Mouse (Mus musculus) hindbrain, embryonic 16.5 days (tissue): ENCODE measurements around the gene Palm3. TPM values are rescaled to one million over a fixed set of nuclear protein-coding genes. Genes with fewer than 3 reads are reported as not detected.
A peak's percentile ranks its signal among the peaks of the same experiment; 100 is the strongest.

Experiments used
- ATAC-seq: fragments of 200-750 bp; cut with Nextera tagmentation; 2 replicates; pipeline ENCODE4 v1.8.0; 2017; ENCODE audit warnings: moderate TSS enrichment, moderate library complexity
- H3K27ac ChIP-seq: fragments of 300-500 bp; sonication (generic); 2 replicates; pipeline ENCODE4 v1.5.1; 2014; ENCODE audit warnings: low read depth, mild to moderate bottlenecking, control low read depth, low read length, moderate library complexity
- H3K27me3 ChIP-seq: fragments of 300-500 bp; sonication (generic); replicated peaks from 2 replicates; pipeline ENCODE4 v1.6.1; 2014; ENCODE audit warnings: low read length; ENCODE audit not compliant: control insufficient read depth, insufficient read depth
- H3K36me3 ChIP-seq: fragments of 300-500 bp; sonication (generic); 2 replicates; pipeline ENCODE4 v1.6.1; 2014; ENCODE audit warnings: mild to moderate bottlenecking, low read length, moderate library complexity, mixed read lengths; ENCODE audit not compliant: control insufficient read depth, insufficient read depth
- H3K4me1 ChIP-seq: fragments of 300-500 bp; sonication (generic); 2 replicates; pipeline ENCODE4 v1.6.1; 2014; ENCODE audit warnings: low read depth, low read length; ENCODE audit not compliant: control insufficient read depth, insufficient read depth
- H3K4me2 ChIP-seq: fragments of 300-500 bp; sonication (generic); 2 replicates; pipeline ENCODE4 v1.6.1; 2014; ENCODE audit warnings: mild to moderate bottlenecking, low read length, control low read depth, moderate library complexity
- H3K4me3 ChIP-seq: fragments of 300-500 bp; sonication (generic); 2 replicates; pipeline ENCODE4 v1.5.1; 2014; ENCODE audit warnings: mild to moderate bottlenecking, low read length, control low read depth, moderate library complexity
- H3K9ac ChIP-seq: fragments of 300-500 bp; sonication (generic); 2 replicates; pipeline ENCODE4 v1.6.1; 2014; ENCODE audit warnings: low read depth, mild to moderate bottlenecking, control low read depth, low read length, moderate library complexity
- H3K9me3 ChIP-seq: fragments of 300-500 bp; sonication (generic); 2 replicates; pipeline ENCODE4 v1.6.1; 2014; ENCODE audit warnings: mild to moderate bottlenecking, low read length, moderate library complexity; ENCODE audit not compliant: control insufficient read depth
- WGBS: fragments of 180-500 bp; shearing (Covaris S2); extraction: QIAGEN DNeasy Blood & Tissue Kit; methylation state at CpG from one replicate; pipeline ENCODE4 v1.1.7; 2014; 5-methylcytosine and 5-hydroxymethylcytosine counted together
- polyA plus RNA-seq: library from polyadenylated mRNA; unstranded; fragments of >200 nt; fragmentation: Nextera tagmentation; extraction: Ambion mirVana; gene quantifications from 2 replicates; pipeline ENCODE4 v1.2.1, GENCODE M21; 2015

Gene Palm3
- polyA plus RNA-seq, 1 experiment from 2014 or later: 11.3 TPM

DNA sequence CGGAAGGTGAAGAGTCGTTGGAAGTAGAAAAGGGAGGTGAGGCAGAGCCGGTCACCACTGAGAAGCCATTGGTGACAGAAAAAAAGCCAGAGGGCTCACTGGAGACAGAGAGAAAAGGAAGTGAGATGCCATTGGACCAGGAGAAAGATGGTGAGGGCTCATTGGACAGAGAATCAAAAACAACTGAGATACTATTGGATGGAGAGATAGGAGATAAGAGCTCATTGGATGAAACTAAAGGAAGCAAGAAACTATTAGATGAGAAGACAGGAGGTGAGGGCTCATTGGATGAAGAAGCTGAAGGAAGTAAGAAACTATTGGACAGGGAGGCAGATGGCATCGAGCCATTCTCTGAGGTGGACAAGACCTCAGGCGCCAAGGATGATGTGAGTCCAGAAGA is 8.0 kb downstream of the Palm3 start:
- 89% methylated on average over 5 of the region's 5 CpGs for WGBS
- H3K9me3 ChIP-seq: no peaks in the 10 kb centered on the region
- H3K4me1 ChIP-seq: no peaks in the 10 kb centered on the region; the same call in 1 of the 2 replicates
- no peak for ATAC-seq
- no peak overlapping the region for H3K4me2 ChIP-seq
- H3K9ac ChIP-seq: no peak overlapping the region
- no peak overlapping the region for H3K27ac ChIP-seq
- no peaks in the 10 kb centered on the region; the same call in none of the 2 replicates for H3K27me3 ChIP-seq
- H3K4me3 ChIP-seq: no peak overlapping the region
- no peaks in the 10 kb centered on the region for H3K36me3 ChIP-seq

GRCm38 (mm10) chr8:84032777-84033176 is 11.5 kb downstream of the Palm3 start:
- Histone ChIP-seq H3K9ac (no peak overlapping the region), H3K27me3 (no peaks in the 10 kb centered on the region; the same call in 1 of the 2 replicates), H3K4me2 (no peak overlapping the region), H3K4me3 (no peak overlapping the region), H3K4me1 (no peaks in the 10 kb centered on the region), H3K36me3 (no peaks in the 10 kb centered on the region), H3K9me3 (no peaks in the 10 kb centered on the region), H3K27ac (no peak overlapping the region)
- 74% methylated on average over 4 of the region's 4 CpGs for WGBS
- ATAC-seq: no peak

DNA sequence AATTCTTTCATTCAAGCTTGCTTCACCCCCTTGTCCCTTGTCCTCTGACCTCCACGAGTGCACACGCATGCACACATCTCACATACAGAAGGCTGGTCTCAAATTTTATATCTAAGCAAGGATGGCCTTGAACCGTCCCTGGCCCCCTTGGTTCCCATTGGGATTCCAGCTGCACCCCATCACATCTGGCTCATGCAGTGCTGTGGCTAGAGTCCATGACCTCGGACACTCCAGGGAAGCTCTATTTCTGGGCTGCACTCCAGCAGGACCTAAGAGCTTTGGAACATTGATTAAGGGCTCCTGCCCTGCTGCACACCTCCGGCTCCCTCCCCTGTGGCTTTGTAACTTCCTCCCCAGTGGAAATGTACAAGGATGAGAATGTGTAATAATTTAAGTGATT is 16.7 kb downstream of the Palm3 start:
- no peak for ATAC-seq
- peaks cover 22% of the 10 kb centered on the region for H3K27me3 ChIP-seq
- 72% methylated on average over 5 of the region's 5 CpGs for WGBS

GRCm38 (mm10) chr8:84039050-84039449 is 17.8 kb downstream of the Palm3 start:
- no peak overlapping the region for H3K4me2 ChIP-seq
- ATAC-seq: peak; percentile 28; the same call in 1 of the 2 replicates
- 11% methylated on average over 5 of the region's 5 CpGs for WGBS

More for the DNA sequence above, 16.7 kb downstream of the Palm3 start:
- Histone ChIP-seq H3K4me1 (peaks cover 10% of the 10 kb centered on the region), H3K36me3 (no peaks in the 10 kb centered on the region), H3K4me3 (no peak overlapping the region), H3K27ac (no peak overlapping the region), H3K9me3 (no peaks in the 10 kb centered on the region), H3K4me2 (no peak overlapping the region), H3K9ac (no peak overlapping the region)

DNA sequence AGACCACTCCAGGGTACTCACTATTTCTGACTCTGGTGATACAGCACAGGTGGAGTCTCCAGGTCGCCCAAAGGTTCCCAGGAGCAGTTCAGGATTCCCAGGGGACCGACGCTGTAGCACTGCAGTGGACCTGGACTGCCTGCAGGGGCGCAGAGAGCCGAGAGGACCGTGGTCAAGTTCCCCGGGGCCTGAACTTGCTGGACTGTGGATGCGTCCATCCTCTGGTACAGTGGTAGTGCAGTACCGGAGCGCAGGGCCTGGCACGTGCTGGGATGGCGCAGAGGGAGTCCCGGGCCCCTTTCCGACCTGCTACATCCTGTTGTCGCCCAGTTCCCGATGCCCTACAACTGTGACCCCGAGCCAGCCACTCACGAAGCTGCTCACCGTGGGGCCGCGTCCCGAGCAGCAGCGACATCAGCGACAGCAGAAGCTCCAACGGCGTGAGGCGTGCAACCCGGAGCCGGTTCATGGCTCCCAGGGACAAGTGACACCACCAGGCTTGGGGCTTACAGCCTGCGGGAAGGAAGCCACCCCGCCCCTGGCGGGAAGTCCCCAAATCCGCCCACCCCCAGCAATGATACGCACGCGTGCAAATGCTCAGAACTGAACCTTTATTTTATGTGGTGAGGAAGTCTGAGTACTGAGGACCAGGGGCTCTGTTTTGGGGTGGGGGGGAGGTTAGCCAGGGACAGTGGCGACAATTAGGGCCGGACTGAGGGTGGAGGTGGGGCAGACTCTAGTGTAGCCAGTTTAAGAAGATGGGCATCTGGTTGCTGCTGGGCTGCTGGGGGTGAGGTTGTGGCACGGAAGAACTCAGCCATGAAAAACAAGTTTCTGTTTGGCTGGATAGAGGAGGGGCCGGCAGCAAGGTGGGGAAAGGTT is 21.0 kb downstream of the Palm3 start, which contains the start of gene Il27ra:
Il27ra (minus strand) TSS at position 524 of the 882 bp plus-strand sequence.
- Histone ChIP-seq H3K27me3 (peaks cover 45% of the 10 kb centered on the region), H3K4me3 (peak within 1 kb of the TSS; percentile 36), H3K36me3 (no peaks in the 10 kb centered on the region), H3K4me2 (peak within 1 kb of the TSS; percentile 72), H3K27ac (no peak within 1 kb of the TSS), H3K9ac (peak within 1 kb of the TSS; percentile 43), H3K4me1 (peaks cover 12% of the 10 kb centered on the region), H3K9me3 (no peaks in the 10 kb centered on the region)
- ATAC-seq: peak; percentile 63
- WGBS: 3% methylated on average over 40 of the region's 40 CpGs

More at GRCm38 (mm10) chr8:84039050-84039449, 17.8 kb downstream of the Palm3 start:
- no peaks in the 10 kb centered on the region for H3K9me3 ChIP-seq
- no peaks in the 10 kb centered on the region for H3K36me3 ChIP-seq
- no peak overlapping the region for H3K9ac ChIP-seq
- peaks cover 10% of the 10 kb centered on the region for H3K4me1 ChIP-seq
- H3K27ac ChIP-seq: no peak overlapping the region
- no peak overlapping the region for H3K4me3 ChIP-seq
- peaks cover 33% of the 10 kb centered on the region for H3K27me3 ChIP-seq

DNA sequence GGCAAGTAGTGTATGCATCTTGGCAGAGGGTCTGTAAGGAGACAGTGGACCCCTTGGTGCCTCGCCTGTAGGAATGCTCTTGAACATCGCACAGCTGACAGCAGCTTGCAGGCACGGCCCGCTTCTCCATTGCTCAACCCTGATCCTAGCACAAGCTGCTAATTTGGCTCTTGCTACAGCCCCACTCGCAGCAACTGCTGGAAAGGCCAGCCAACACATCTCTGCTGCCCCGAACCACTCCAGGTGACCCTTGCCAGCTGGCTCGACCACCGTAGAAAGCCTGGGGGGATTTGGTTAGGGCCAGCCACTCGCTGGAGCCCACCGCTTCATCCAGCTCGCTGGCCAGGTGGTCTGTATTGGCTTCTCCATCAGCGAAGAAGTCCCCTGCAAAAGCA is 21.7 kb downstream of the Palm3 start:
- peaks cover 12% of the 10 kb centered on the region for H3K4me1 ChIP-seq
- no peak overlapping the region for H3K9ac ChIP-seq
- peak overlapping the region; percentile 36; the same call in 1 of the 2 replicates for H3K4me3 ChIP-seq
- no peaks in the 10 kb centered on the region for H3K36me3 ChIP-seq
- WGBS: 22% methylated on average over 12 of the region's 12 CpGs
- H3K4me2 ChIP-seq: peak overlapping the region; percentile 72
- peak; percentile 55; the same call in 1 of the 2 replicates for ATAC-seq
- H3K9me3 ChIP-seq: no peaks in the 10 kb centered on the region
- no peak overlapping the region for H3K27ac ChIP-seq
- peaks cover 45% of the 10 kb centered on the region for H3K27me3 ChIP-seq

- WGBS: 5% methylated on average over 7 of the region's 7 CpGs
Observed at GRCm38 (mm10) chr8:84044103-84044502, 22.8 kb downstream of the Palm3 start.

GRCm38 (mm10) chr8:84044900-84045299 is 23.6 kb downstream of the Palm3 start, which contains the start of gene Rln3:
Rln3 (minus strand) TSS chr8:84045000.
- no peak for ATAC-seq
- H3K36me3 ChIP-seq: no peaks in the 10 kb centered on the region
- H3K4me2 ChIP-seq: no peak within 1 kb of the TSS
- H3K4me1 ChIP-seq: peaks cover 12% of the 10 kb centered on the region
- H3K9ac ChIP-seq: no peak within 1 kb of the TSS
- H3K27me3 ChIP-seq: peaks cover 45% of the 10 kb centered on the region
- no peak within 1 kb of the TSS for H3K4me3 ChIP-seq
- no peak within 1 kb of the TSS for H3K27ac ChIP-seq
- 9% methylated on average over 9 of the region's 9 CpGs for WGBS
- H3K9me3 ChIP-seq: no peaks in the 10 kb centered on the region

More at GRCm38 (mm10) chr8:84044103-84044502, 22.8 kb downstream of the Palm3 start:
- Histone ChIP-seq H3K36me3 (no peaks in the 10 kb centered on the region), H3K4me1 (peaks cover 12% of the 10 kb centered on the region), H3K27me3 (peaks cover 45% of the 10 kb centered on the region), H3K4me2 (no peak overlapping the region), H3K9ac (no peak overlapping the region), H3K27ac (no peak overlapping the region), H3K9me3 (no peaks in the 10 kb centered on the region), H3K4me3 (no peak overlapping the region)
- ATAC-seq: no peak

DNA sequence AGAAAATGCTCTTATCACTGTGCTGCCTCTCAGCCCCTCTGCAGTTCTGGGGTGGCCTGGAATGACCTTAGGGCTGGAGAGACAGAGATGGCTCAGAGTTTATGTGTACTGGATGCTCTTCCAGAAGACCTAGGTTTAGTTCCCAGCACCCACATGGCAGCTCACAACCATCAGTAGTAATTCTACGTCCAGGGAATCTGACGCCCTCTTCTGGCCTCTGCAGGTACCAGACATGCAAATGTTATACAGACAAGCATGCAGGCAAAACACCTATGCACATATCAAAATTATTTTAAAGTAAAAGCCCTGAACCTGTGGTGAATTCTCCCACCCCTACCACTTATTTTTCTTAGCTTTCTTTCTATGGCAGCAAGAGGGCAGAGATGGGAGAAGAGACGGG is 25.2 kb downstream of the Palm3 start:
- no peak overlapping the region for H3K4me2 ChIP-seq
- no peaks in the 10 kb centered on the region for H3K36me3 ChIP-seq
- H3K27me3 ChIP-seq: peaks cover 36% of the 10 kb centered on the region
- no peak for ATAC-seq
- H3K27ac ChIP-seq: no peak overlapping the region
- WGBS: 89% methylated on average over 3 of the region's 3 CpGs
- H3K4me3 ChIP-seq: no peak overlapping the region
- peaks cover 12% of the 10 kb centered on the region for H3K4me1 ChIP-seq
- no peak overlapping the region for H3K9ac ChIP-seq
- H3K9me3 ChIP-seq: no peaks in the 10 kb centered on the region
